Mouse (Mus musculus) E14TG2a.4 (cell line): ENCODE results near the gene Ofcc1.

Source experiments
- CTCF ChIP-seq: conservative IDR thresholded peaks from 2 replicates; pipeline ENCODE4 v1.5.1; 2014; ENCODE audit warnings: low read length
- NANOG ChIP-seq: IDR thresholded peaks from 2 replicates; pipeline ENCODE4 v1.6.1; 2014; ENCODE audit warnings: borderline replicate concordance, low read length, mixed read lengths
- POU5F1 ChIP-seq: IDR thresholded peaks from 2 replicates; pipeline ENCODE4 v1.6.1; 2014; ENCODE audit warnings: low read length, borderline replicate concordance

DNA sequence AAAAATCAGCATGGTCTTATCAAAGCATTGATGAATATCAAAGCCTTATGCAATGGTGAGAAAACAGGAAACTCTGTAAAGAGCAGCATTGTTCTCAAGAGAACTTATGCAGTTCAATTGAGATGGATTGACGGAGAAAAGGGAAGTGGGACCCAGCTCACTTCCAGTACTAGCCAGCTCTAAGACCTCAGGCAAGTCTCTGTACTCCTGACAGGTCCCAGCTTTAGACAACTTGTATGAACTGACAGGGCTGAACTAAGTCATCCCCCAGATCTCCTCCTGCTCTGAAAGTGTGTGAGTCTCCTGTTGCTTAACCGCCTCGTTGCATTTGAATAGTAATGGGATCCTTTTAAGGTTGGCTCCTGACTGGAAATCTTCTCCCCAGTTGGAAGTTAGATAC is 225.2 kb downstream of the Ofcc1 start:
- TF ChIP-seq CTCF, result no peak
- no peak for TF ChIP-seq POU5F1
- no peak for TF ChIP-seq NANOG
